Mouse (Mus musculus) heart, embryonic 15.5 days (tissue): ENCODE results near the gene Cdk14. TPM values are rescaled to one million over a fixed set of nuclear protein-coding genes. Genes with fewer than 3 reads are reported as not detected.
A peak's percentile ranks its signal among the peaks of the same experiment; 100 is the strongest.

Experiments
- ATAC-seq: fragments of 200-750 bp; cut with Nextera tagmentation; replicated peaks from 2 replicates; pipeline ENCODE4 v1.8.0; 2017; ENCODE audit warnings: low read depth, moderate TSS enrichment; ENCODE audit not compliant: insufficient number of reproducible peaks, insufficient read depth, low FRiP score
- H3K27ac ChIP-seq: fragments of 300-500 bp; sonication (generic); 2 replicates; pipeline ENCODE4 v1.5.1; 2015; ENCODE audit warnings: mild to moderate bottlenecking, inconsistent platforms
- H3K27me3 ChIP-seq: fragments of 300-500 bp; sonication (generic); 2 replicates; pipeline ENCODE4 v1.6.1; 2015; ENCODE audit warnings: inconsistent platforms
- H3K36me3 ChIP-seq: fragments of 300-500 bp; sonication (generic); 2 replicates; pipeline ENCODE4 v1.6.1; 2015; ENCODE audit warnings: mild to moderate bottlenecking, inconsistent platforms
- H3K4me1 ChIP-seq: fragments of 300-500 bp; sonication (generic); replicated peaks from 2 replicates; pipeline ENCODE4 v1.6.1; 2015; ENCODE audit warnings: inconsistent platforms
- H3K4me2 ChIP-seq: fragments of 300-500 bp; sonication (generic); 2 replicates; pipeline ENCODE4 v1.6.1; 2015; ENCODE audit warnings: inconsistent platforms, mild to moderate bottlenecking, moderate library complexity
- H3K4me3 ChIP-seq: fragments of 300-500 bp; sonication (generic); 2 replicates; pipeline ENCODE4 v1.5.1; 2015; ENCODE audit warnings: mild to moderate bottlenecking, inconsistent platforms
- H3K9ac ChIP-seq: fragments of 300-500 bp; sonication (generic); 2 replicates; pipeline ENCODE4 v1.6.1; 2015; ENCODE audit warnings: mild to moderate bottlenecking, inconsistent platforms
- H3K9me3 ChIP-seq: fragments of 300-500 bp; sonication (generic); replicated peaks from 2 replicates; pipeline ENCODE4 v1.6.1; 2016; ENCODE audit warnings: inconsistent platforms
- WGBS: fragments of 180-500 bp; shearing (Covaris S2); methylation state at CpG from one replicate; pipeline ENCODE4 v1.1.7; 2015; ENCODE audit warnings: mixed read lengths; 5-methylcytosine and 5-hydroxymethylcytosine counted together
- polyA plus RNA-seq: library from polyadenylated mRNA; unstranded; fragments of >200 nt; fragmentation: Nextera tagmentation; extraction: Ambion mirVana; gene quantifications from 2 replicates; pipeline ENCODE4 v1.2.1, GENCODE M21; 2015

Gene Cdk14
- polyA plus RNA-seq: 12.0 and 13.6 TPM in 2 replicates

DNA sequence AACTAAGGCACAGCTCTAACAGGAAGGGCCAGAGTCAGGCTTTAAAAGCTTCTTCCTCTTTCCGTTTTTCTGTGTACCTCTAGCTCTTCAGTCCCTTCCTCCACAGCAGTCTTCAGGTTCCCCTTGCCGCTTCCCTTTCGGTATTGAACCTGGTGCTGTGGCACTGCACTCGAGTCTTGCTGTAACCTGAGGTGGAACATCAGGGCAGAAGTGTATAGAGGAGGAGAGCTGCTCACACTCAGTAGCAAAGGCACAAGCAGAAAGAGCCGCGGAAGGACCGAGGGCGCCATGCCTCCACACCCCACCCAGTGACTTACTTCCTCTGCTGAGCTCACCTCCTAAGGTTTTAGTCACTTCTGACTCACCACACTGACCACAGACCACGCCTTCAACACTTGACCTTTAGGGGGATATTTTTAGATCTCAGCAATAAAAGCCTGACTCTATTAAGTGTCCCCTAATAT lies at the start of gene Cdk14:
Gene Cdk14 (minus strand): TSS at position 321 of the 464 bp plus-strand sequence.
- H3K27me3 ChIP-seq: no peaks in the 10 kb centered on the region
- no peak for ATAC-seq
- H3K4me2 ChIP-seq: no peak within 1 kb of the TSS
- H3K9me3 ChIP-seq: no peaks in the 10 kb centered on the region
- H3K9ac ChIP-seq: no peak within 1 kb of the TSS
- H3K4me1 ChIP-seq: 0 out of 2 replicates have a peak, but pooled peaks cover 3% of the 10 kb centered on the region
- H3K27ac ChIP-seq: no peak within 1 kb of the TSS
- 74% methylated on average over 9 of the region's 9 CpGs for WGBS
- H3K4me3 ChIP-seq: no peak within 1 kb of the TSS
- H3K36me3 ChIP-seq: no peaks in the 10 kb centered on the region

GRCm38 (mm10) chr5:5465256-5465655 lies 45.1 kb upstream of the Cdk14 start:
- no peak overlapping the region for H3K4me2 ChIP-seq
- no peaks in the 10 kb centered on the region for H3K4me1 ChIP-seq
- no peak overlapping the region for H3K27ac ChIP-seq
- ATAC-seq: no peak
- H3K4me3 ChIP-seq: no peak overlapping the region
- WGBS: 48% methylated on average over 1 of the region's 1 CpGs
- H3K9ac ChIP-seq: no peak overlapping the region
- no peaks in the 10 kb centered on the region for H3K9me3 ChIP-seq
- no peaks in the 10 kb centered on the region for H3K27me3 ChIP-seq
- no peaks in the 10 kb centered on the region for H3K36me3 ChIP-seq

- Histone ChIP-seq H3K4me1 (no peaks in the 10 kb centered on the region), H3K9ac (no peak overlapping the region), H3K27me3 (no peaks in the 10 kb centered on the region), H3K4me2 (no peak overlapping the region), H3K27ac (no peak overlapping the region), H3K36me3 (no peaks in the 10 kb centered on the region), H3K9me3 (no peaks in the 10 kb centered on the region), H3K4me3 (no peak overlapping the region)
- ATAC-seq: no peak
- 68% methylated on average over 5 of the region's 5 CpGs for WGBS
Measured at GRCm38 (mm10) chr5:5431746-5432438, 11.8 kb upstream of the Cdk14 start.

- Histone ChIP-seq H3K27ac (no peak overlapping the region), H3K36me3 (no peaks in the 10 kb centered on the region), H3K9me3 (no peaks in the 10 kb centered on the region), H3K4me3 (no peak overlapping the region), H3K4me1 (0 out of 2 replicates have a peak, but pooled peaks cover 3% of the 10 kb centered on the region), H3K27me3 (no peaks in the 10 kb centered on the region), H3K9ac (no peak overlapping the region), H3K4me2 (peak overlapping the region; percentile 29; the same call in 1 of the 2 replicates)
- 45% methylated on average over 6 of the region's 6 CpGs for WGBS
- no peak for ATAC-seq
Measured at GRCm38 (mm10) chr5:5423723-5424171, 3.6 kb upstream of the Cdk14 start.

GRCm38 (mm10) chr5:5423081-5423480 lies 3.0 kb upstream of the Cdk14 start:
- Histone ChIP-seq H3K4me1 (0 out of 2 replicates have a peak, but pooled peaks cover 3% of the 10 kb centered on the region), H3K4me2 (no peak overlapping the region), H3K36me3 (no peaks in the 10 kb centered on the region), H3K9ac (no peak overlapping the region), H3K27ac (no peak overlapping the region), H3K9me3 (no peaks in the 10 kb centered on the region), H3K27me3 (no peaks in the 10 kb centered on the region), H3K4me3 (no peak overlapping the region)
- ATAC-seq: no peak
- 89% methylated on average over 4 of the region's 4 CpGs for WGBS

- Histone ChIP-seq H3K27me3 (no peaks in the 10 kb centered on the region), H3K36me3 (no peaks in the 10 kb centered on the region), H3K4me1 (0 out of 2 replicates have a peak, but pooled peaks cover 3% of the 10 kb centered on the region), H3K4me3 (no peak overlapping the region), H3K9me3 (no peaks in the 10 kb centered on the region), H3K9ac (no peak overlapping the region), H3K4me2 (no peak overlapping the region), H3K27ac (no peak overlapping the region)
- 94% methylated on average over 2 of the region's 2 CpGs for WGBS
- no peak for ATAC-seq
Measured at GRCm38 (mm10) chr5:5421439-5421838, 1.3 kb upstream of the Cdk14 start.

GRCm38 (mm10) chr5:5419253-5419652 lies 859 bp downstream of the Cdk14 start:
- no peaks in the 10 kb centered on the region for H3K9me3 ChIP-seq
- H3K27me3 ChIP-seq: no peaks in the 10 kb centered on the region
- whole genome bisulfite sequencing: 72% methylated on average over 1 of the region's 1 CpGs
- ATAC-seq: no peak
- no peak overlapping the region for H3K9ac ChIP-seq
- no peaks in the 10 kb centered on the region for H3K36me3 ChIP-seq
- 0 out of 2 replicates have a peak, but pooled peaks cover 3% of the 10 kb centered on the region for H3K4me1 ChIP-seq
- H3K4me2 ChIP-seq: no peak overlapping the region
- H3K27ac ChIP-seq: no peak overlapping the region
- no peak overlapping the region for H3K4me3 ChIP-seq

GRCm38 (mm10) chr5:5414835-5415234 lies 5.3 kb downstream of the Cdk14 start:
- WGBS: 59% methylated on average over 3 of the region's 3 CpGs
- H3K9ac ChIP-seq: no peak overlapping the region
- no peaks in the 10 kb centered on the region for H3K4me1 ChIP-seq
- H3K27ac ChIP-seq: no peak overlapping the region
- no peaks in the 10 kb centered on the region for H3K36me3 ChIP-seq
- ATAC-seq: no peak
- no peak overlapping the region for H3K4me3 ChIP-seq
- H3K9me3 ChIP-seq: no peaks in the 10 kb centered on the region
- no peak overlapping the region for H3K4me2 ChIP-seq
- no peaks in the 10 kb centered on the region for H3K27me3 ChIP-seq

GRCm38 (mm10) chr5:5411886-5412285 lies 8.2 kb downstream of the Cdk14 start:
- H3K9me3 ChIP-seq: no peaks in the 10 kb centered on the region
- H3K27me3 ChIP-seq: no peaks in the 10 kb centered on the region
- no peak overlapping the region for H3K9ac ChIP-seq
- no peak for ATAC-seq
- H3K4me3 ChIP-seq: no peak overlapping the region
- WGBS: 84% methylated on average over 2 of the region's 2 CpGs
- no peaks in the 10 kb centered on the region for H3K36me3 ChIP-seq
- no peak overlapping the region for H3K27ac ChIP-seq
- H3K4me1 ChIP-seq: no peaks in the 10 kb centered on the region
- no peak overlapping the region for H3K4me2 ChIP-seq

DNA sequence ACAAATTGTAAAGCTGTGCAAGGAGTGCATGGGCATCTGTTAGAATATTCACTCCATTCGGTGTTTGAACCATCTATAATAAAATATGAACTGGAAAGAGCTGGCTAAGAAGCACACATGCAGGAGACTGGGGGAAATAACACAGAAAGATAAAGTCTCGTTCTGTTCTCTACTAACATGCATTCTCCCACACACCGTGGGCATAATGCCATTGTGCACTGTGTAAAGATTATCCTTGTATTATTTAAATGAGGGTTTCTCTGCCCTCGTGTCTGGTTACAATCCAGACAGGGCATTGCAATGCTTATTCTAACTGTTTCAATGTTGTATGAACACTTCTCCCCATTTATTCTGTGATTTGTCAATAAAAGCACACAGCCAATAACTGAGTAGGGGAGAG lies 18.1 kb downstream of the Cdk14 start:
- H3K4me2 ChIP-seq: no peak overlapping the region
- 65% methylated on average over 4 of the region's 4 CpGs for WGBS
- no peaks in the 10 kb centered on the region for H3K36me3 ChIP-seq

DNA sequence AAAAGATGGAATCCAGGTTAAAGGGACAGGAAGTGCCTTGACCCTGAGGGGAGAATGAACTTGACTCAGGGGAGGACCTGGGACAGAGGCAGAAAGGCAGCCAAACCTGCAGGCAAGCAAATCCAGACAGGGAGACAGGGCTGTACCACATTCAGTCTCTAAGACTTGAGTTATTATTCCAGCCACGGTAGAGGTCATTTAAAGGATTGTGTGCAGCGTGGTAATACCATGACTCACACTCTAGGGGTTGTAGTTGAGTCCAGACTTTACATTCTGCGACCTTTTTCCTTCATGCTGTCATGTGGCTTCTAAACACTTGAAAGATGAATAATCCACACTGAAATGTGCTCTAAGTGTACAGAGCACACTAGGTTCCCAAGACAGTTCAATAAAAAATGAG lies 27.3 kb downstream of the Cdk14 start:
- H3K4me1 ChIP-seq: no peaks in the 10 kb centered on the region
- ATAC-seq: no peak
- no peak overlapping the region for H3K4me3 ChIP-seq
- no peak overlapping the region for H3K4me2 ChIP-seq
- no peaks in the 10 kb centered on the region for H3K36me3 ChIP-seq
- no peak overlapping the region for H3K27ac ChIP-seq
- H3K9ac ChIP-seq: no peak overlapping the region
- H3K27me3 ChIP-seq: no peaks in the 10 kb centered on the region
- H3K9me3 ChIP-seq: no peaks in the 10 kb centered on the region
- WGBS: 35% methylated on average over 3 of the region's 3 CpGs

More for the DNA sequence above, 18.1 kb downstream of the Cdk14 start:
- Histone ChIP-seq H3K9me3 (no peaks in the 10 kb centered on the region), H3K9ac (no peak overlapping the region), H3K27me3 (no peaks in the 10 kb centered on the region), H3K27ac (no peak overlapping the region), H3K4me3 (no peak overlapping the region), H3K4me1 (no peaks in the 10 kb centered on the region)
- no peak for ATAC-seq
